Mouse (Mus musculus): ENCODE measurements around the gene Rrn3.
A peak's percentile ranks its signal among the peaks of the same experiment; 100 is the strongest.
"Not testable (repeated sequence)": the region's sequence is repeated elsewhere in the genome, so short reads cannot be mapped to it uniquely, and the experiment has no call there.

Gene Rrn3

DNA sequence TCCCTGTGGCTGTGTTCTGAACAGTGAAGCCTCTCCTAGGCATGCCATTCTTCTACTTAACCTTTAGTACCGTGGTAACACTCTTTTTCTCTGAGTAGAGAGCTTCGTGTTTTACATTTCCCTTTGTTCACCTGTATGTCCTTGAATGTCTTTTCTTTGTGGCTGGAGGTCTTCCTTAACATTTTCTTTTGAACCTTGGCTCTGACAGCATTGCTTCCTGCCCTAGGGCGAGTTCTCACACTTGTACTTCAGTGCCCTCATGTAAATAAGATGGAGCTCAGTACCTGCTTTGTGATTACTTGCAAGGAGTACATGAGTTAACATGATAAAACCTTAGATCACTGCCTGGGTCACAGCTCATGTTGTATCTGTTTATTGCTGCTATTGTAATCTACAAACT, 5.4 kb downstream of the Rrn3 start:
- DNase-seq (ENCODE audit: low spot score), result no peak

DNA sequence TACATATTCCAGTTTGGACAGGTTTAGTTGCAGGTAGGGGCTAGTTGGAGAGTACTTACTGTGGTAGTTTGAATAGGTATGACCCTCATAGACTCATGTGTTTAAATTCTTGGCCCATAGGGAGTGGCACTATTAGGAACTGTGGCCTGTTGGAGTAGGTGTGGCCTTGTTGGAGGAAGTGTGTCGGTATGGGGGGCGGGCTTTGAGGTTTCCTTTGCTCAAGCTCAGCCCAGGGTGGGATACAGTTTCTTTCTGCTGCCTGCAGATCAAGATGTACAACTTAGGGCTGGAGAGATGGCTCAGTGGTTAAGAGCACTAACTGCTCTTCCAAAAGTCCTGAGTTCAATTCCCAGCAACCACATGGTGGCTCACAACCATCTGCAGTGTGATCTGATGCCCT, 12.9 kb downstream of the Rrn3 start:
- not testable (repeated sequence) for DNase-seq (ENCODE audit: low spot score)

GRCm38 (mm10) chr16:13796746-13797175, 16.3 kb downstream of the Rrn3 start:
- DNase-seq (ENCODE audit: low spot score), result no peak

GRCm38 (mm10) chr16:13801231-13801630, 20.7 kb downstream of the Rrn3 start:
- no peak for DNase-seq (ENCODE audit: low spot score)

DNA sequence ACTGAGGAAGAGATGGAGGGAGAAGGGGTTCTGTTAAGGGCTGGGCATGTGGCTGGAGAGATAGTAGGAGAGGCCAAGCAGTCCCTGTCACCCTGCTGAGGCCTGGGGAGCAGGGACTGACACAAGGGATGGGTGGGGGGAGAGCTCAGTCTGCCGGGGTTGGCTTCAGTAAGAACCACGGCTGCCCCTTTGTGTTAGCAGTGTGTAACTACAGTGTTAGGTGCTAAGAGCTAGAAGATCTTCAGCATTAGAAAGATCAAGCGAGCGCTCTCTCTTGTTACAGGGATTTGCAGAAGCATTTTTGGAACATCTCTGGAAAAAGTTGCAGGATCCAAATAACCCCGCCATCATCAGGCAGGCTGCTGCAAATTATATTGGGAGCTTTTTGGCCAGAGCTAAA, 24.2 kb downstream of the Rrn3 start:
- no peak for DNase-seq (ENCODE audit: low spot score)

DNA sequence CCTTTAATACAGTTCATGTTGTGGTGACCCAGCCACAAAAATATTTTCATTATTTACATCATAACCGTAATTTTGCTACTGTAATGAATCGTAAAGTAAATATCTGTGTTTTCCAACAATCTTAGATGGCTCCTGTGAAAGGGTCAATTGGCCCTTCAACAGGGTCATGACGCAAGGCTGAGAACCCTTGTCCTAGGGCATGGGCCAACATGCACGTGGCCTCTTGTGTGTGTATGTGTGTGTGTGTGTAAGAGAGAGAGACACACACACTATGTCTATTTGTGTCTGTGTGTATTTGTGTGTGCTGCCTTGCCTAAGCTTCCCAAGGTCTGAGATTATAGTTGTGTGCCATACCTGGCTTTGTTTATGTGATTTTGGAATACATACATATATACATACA, 27.1 kb downstream of the Rrn3 start:
- no peak for DNase-seq (ENCODE audit: low spot score)

DNA sequence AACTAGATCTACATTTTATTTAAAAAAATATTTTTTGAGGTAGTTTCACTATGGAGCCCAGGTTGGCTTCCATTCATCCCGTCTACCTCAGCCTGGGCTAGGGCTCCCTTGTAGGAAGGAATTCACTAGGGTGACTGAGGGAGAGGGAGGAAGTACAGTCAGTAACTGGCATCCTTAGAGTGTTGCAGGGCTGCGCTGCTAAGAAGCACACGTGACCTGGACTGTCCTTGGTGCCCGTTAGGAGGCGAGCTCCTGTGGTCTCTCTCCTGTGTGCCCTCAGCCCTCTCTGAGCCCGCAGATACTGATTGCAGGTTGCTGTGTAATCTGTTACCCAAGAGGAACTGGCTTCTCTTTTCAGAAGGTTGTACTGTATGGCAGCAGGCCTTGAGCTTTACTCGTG, 27.9 kb downstream of the Rrn3 start:
- no peak for DNase-seq (ENCODE audit: low spot score)

GRCm38 (mm10) chr16:13812152-13812551, 31.6 kb downstream of the Rrn3 start:
- no peak for DNase-seq (ENCODE audit: low spot score)

- DNase-seq (ENCODE audit: low spot score), result no peak
Measured at GRCm38 (mm10) chr16:13813200-13813599, 32.7 kb downstream of the Rrn3 start.

GRCm38 (mm10) chr16:13818560-13819393, 38.3 kb downstream of the Rrn3 start, which contains the start of gene Ntan1:
Gene Ntan1 (plus strand): TSS chr16:13818845.
- DNase-seq (ENCODE audit: low spot score), result peak; percentile 95

GRCm38 (mm10) chr16:13819394-13819743, 38.9 kb downstream of the Rrn3 start:
- no peak for DNase-seq (ENCODE audit: low spot score)

DNA sequence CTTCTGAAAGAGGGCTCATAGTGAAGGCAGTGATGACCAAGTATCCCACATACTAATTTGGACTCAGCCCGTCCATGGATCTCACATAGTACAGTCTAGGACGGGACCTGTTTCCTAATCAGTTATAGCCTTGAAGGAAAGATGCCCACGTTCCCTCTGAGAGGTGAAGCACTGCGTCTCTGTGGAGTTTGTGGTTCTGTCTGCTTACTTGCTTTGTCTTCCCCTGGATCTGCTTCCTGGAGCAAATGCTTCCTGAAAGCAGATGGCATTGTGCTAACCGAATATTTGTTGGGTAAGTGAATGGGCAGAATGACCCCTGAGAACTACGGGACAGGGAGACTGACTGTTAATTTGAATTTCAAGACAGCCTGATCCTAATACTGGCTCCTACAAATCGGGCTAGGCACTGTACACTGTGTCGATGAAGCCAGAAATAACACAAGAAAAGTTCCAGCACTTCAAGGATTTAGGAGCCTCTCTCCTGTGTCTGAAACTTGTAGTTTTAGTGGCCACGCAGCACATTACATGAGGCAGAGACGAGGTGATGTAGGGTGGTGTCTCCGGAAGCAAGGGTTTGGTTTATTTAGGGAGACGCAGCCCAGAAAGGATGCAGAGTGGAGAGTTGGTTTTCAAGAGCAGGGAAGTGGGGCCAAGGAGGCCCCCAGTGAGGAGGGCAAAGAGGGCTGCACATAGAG, 39.4 kb downstream of the Rrn3 start:
- DNase-seq (ENCODE audit: low spot score), result no peak

DNA sequence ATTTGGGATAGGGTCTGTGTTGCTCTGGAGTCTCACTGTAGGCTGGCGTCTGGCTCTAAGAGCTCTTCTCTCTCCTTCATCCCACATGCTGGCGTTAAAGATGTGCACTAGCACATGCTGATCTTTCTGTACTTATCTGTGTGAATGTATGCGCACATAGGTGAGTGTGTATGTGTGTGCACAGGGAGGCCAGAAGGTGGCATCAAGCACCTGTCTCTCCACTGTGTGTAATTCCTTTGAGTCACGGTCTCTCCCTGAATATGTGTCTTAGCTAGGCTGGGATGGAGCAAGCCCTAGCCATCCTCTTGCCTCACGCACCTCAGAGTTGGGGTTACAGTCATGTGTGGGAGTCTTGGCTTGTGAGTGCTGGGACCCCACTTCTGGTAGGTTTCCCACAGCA, 40.3 kb downstream of the Rrn3 start:
- DNase-seq (ENCODE audit: low spot score), result no peak

DNA sequence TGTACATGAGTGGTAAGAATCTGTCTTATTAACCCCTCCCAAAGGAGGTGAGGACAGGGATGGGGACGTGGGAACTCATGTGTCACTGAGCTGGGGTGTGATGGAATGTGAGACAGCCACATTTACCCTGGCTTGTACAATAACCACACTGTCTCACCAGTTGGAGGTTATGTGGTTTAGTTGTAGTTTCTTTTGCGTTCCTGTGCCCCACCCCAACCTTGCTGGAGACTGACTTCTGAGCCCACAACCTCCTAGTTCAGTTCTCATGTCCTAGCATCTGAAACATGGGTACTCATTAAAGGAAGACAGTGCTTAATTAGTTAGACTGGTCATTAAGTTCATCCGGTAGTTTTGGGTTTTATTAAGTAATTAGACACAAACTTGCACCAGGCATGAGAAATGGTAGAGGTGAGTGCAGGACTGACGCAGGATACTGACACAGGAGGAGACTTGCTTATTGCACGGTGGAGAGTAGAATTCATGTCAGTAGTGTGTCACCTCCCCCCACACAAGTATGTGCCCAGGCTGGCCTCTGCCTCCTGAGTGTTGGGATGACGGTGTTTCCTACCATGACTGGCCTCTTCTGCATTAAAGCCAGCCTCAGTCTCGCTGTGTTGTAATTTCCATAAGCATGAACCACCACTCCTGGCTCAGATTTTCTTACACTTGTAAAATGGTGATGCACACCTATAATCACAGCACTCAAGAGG, 45.4 kb downstream of the Rrn3 start:
- DNase-seq (ENCODE audit: low spot score), result no peak

- DNase-seq (ENCODE audit: low spot score), result no peak
Measured at GRCm38 (mm10) chr16:13826511-13826910, 46.0 kb downstream of the Rrn3 start.

DNA sequence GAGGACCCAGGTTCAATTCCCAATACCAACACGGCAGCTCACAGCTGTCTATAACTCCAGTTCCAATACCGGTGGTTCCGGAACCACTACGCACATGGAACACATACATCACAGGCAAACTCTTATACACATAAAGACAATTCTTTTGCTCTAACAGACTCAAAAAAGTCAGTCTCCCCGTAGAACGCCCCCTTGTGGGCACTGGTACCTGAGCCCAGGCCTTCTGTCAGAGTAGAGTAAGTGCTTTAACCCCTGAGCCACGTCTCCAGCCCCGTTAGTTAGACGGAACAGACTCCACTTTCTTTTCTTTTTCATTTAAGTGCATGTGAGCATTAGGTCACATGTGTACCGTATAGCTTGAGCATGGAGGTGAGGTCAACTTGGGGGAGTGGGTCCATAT, 49.9 kb downstream of the Rrn3 start:
- no peak for DNase-seq (ENCODE audit: low spot score)

GRCm38 (mm10) chr16:13831606-13832005, 51.1 kb downstream of the Rrn3 start:
- DNase-seq (ENCODE audit: low spot score), result no peak

DNA sequence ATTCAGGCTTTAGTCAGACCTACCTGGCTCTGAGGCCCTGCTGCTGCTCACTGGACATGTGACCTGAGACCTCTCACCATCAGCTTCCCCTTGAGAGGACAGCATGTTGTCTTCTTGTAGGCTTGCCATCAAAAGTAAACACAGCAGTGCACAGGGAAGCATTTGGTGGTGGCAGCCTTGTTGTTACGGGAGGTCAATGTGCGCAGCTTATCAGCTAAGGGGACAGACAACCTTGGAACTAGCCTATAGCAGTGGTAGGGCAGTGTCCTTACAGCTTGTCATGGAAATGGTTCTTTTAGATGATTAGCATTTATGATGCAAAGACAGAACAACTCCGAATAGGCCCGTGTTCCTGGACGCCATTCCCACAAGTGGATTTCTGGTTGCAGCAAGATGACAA, 53.9 kb downstream of the Rrn3 start:
- DNase-seq (ENCODE audit: low spot score), result no peak

GRCm38 (mm10) chr16:13840056-13840455, 59.5 kb downstream of the Rrn3 start:
- DNase-seq (ENCODE audit: low spot score), result no peak

DNA sequence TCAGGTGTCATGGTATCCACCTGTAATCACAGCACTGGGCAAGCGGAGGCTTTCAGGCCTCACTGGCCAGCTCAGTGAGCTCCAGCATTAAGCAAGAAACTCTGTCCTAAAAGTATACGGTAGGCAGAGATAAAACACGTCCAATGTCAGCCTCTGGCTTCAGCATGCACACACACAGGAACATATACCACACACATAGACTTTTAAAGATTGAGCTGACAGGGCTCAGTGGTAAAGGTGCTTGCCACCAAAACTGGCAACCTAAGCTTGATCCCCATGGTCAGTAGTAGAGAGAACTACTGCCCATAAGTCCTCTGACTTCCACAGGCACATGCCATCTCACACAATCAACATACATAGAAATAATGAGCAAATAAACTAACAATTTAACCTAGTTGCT, 60.4 kb downstream of the Rrn3 start:
- DNase-seq (ENCODE audit: low spot score), result no peak

GRCm38 (mm10) chr16:13845031-13845430, 64.5 kb downstream of the Rrn3 start:
- no peak for DNase-seq (ENCODE audit: low spot score)

GRCm38 (mm10) chr16:13846675-13847074, 66.2 kb downstream of the Rrn3 start:
- no peak for DNase-seq (ENCODE audit: low spot score)

DNA sequence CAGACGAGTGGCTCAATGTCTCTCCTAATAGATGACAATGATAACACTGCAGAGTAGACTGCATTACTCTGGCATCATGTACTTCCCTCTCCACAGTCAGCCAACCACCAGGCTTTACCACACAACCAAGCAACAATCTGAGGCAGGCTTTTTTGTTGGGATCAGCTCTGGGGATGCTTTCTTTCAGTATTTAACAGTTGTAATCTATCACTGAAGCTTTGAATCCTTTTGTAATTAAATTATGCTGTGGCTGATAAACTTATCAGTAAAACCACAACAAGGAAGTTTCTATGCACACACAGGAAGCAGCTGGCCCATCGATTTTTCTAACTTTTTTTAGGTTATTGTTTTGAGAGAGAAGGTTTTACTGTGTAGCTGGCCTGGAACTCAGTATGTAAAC, 67.8 kb downstream of the Rrn3 start:
- no peak for DNase-seq (ENCODE audit: low spot score)
